Mouse (Mus musculus): ENCODE data around the gene Prcd. TPM values are rescaled to one million over a fixed set of nuclear protein-coding genes. Genes with fewer than 3 reads are reported as not detected.
A peak's percentile ranks its signal among the peaks of the same experiment; 100 is the strongest.
"Not testable (repeated sequence)": the region's sequence is repeated elsewhere in the genome, so short reads cannot be mapped to it uniquely, and the experiment has no call there.

The Prcd gene
- polyA plus RNA-seq (2014; fragmentation: Nextera tagmentation; extraction: Ambion mirVana), result 0.37 and 0.53 TPM in 2 replicates

GRCm38 (mm10) chr11:116653234-116653633 lies at the start of gene Prcd:
Prcd (plus strand) TSS chr11:116653534.
- Histone ChIP-seq H3K27me3 (ENCODE audit: control insufficient read depth, insufficient read depth, low read length) (peaks cover 33% of the 10 kb centered on the region), H3K4me2 (ENCODE audit: low read depth) (peak within 1 kb of the TSS; percentile 89), H3K9ac (ENCODE audit: low read length) (peak within 1 kb of the TSS; percentile 47), H3K36me3 (ENCODE audit: control insufficient read depth, insufficient read depth, low read length) (no peaks in the 10 kb centered on the region), H3K9me3 (ENCODE audit: control insufficient read depth, low read length) (no peaks in the 10 kb centered on the region), H3K4me3 (ENCODE audit: low read depth, low read length) (peak within 1 kb of the TSS; percentile 38), H3K4me1 (ENCODE audit: control insufficient read depth, insufficient read depth, low read length) (peaks cover 6% of the 10 kb centered on the region; the same call in 1 of the 2 replicates), H3K27ac (ENCODE audit: low read depth, low read length) (no peak within 1 kb of the TSS)
- no peak for ATAC-seq (ENCODE audit: insufficient read depth, low FRiP score, low TSS enrichment)
- 5% methylated on average over 10 of the region's 10 CpGs for WGBS
- no peak for DNase-seq (ENCODE audit: low spot score)

GRCm38 (mm10) chr11:116604097-116604496 lies 49.2 kb upstream of the Prcd start:
- ATAC-seq (ENCODE audit: insufficient read depth, low FRiP score, low TSS enrichment) (no peak), DNase-seq (ENCODE audit: low spot score) (no peak)
- H3K4me1 ChIP-seq (ENCODE audit: control insufficient read depth, insufficient read depth, low read length), result no peaks in the 10 kb centered on the region
- no peaks in the 10 kb centered on the region for H3K27me3 ChIP-seq (ENCODE audit: control insufficient read depth, insufficient read depth, low read length)
- H3K27ac ChIP-seq (ENCODE audit: low read depth, low read length), result no peak overlapping the region
- no peaks in the 10 kb centered on the region for H3K36me3 ChIP-seq (ENCODE audit: control insufficient read depth, insufficient read depth, low read length)
- WGBS, result 87% methylated on average over 12 of the region's 12 CpGs
- H3K4me3 ChIP-seq (ENCODE audit: low read depth, low read length), result no peak overlapping the region
- H3K9me3 ChIP-seq (ENCODE audit: control insufficient read depth, low read length), result no peaks in the 10 kb centered on the region
- no peak overlapping the region for H3K9ac ChIP-seq (ENCODE audit: low read length)
- no peak overlapping the region for H3K4me2 ChIP-seq (ENCODE audit: low read depth)

GRCm38 (mm10) chr11:116607717-116608116 lies 45.6 kb upstream of the Prcd start:
- Histone ChIP-seq H3K9me3 (ENCODE audit: control insufficient read depth, low read length) (no peaks in the 10 kb centered on the region), H3K4me2 (ENCODE audit: low read depth) (no peak overlapping the region), H3K4me1 (ENCODE audit: control insufficient read depth, insufficient read depth, low read length) (no peaks in the 10 kb centered on the region), H3K27me3 (ENCODE audit: control insufficient read depth, insufficient read depth, low read length) (no peaks in the 10 kb centered on the region), H3K9ac (ENCODE audit: low read length) (no peak overlapping the region), H3K4me3 (ENCODE audit: low read depth, low read length) (no peak overlapping the region), H3K27ac (ENCODE audit: low read depth, low read length) (no peak overlapping the region), H3K36me3 (ENCODE audit: control insufficient read depth, insufficient read depth, low read length) (no peaks in the 10 kb centered on the region)
- no peak for DNase-seq (ENCODE audit: low spot score)
- WGBS, result 85% methylated on average over 3 of the region's 3 CpGs
- no peak for ATAC-seq (ENCODE audit: insufficient read depth, low FRiP score, low TSS enrichment)

- DNase-seq (ENCODE audit: low spot score), result no peak
- Histone ChIP-seq H3K4me3 (ENCODE audit: low read depth, low read length) (no peak overlapping the region), H3K4me1 (ENCODE audit: control insufficient read depth, insufficient read depth, low read length) (no peaks in the 10 kb centered on the region), H3K27ac (ENCODE audit: low read depth, low read length) (no peak overlapping the region), H3K36me3 (ENCODE audit: control insufficient read depth, insufficient read depth, low read length) (no peaks in the 10 kb centered on the region), H3K9ac (ENCODE audit: low read length) (no peak overlapping the region), H3K27me3 (ENCODE audit: control insufficient read depth, insufficient read depth, low read length) (no peaks in the 10 kb centered on the region), H3K9me3 (ENCODE audit: control insufficient read depth, low read length) (no peaks in the 10 kb centered on the region), H3K4me2 (ENCODE audit: low read depth) (no peak overlapping the region)
- WGBS, result 78% methylated on average over 15 of the region's 15 CpGs
- ATAC-seq (ENCODE audit: insufficient read depth, low FRiP score, low TSS enrichment), result no peak
Observed at GRCm38 (mm10) chr11:116609965-116610630, 43.2 kb upstream of the Prcd start.

- WGBS, result 89% methylated on average over 8 of the region's 9 CpGs
- not testable (repeated sequence) for H3K36me3 ChIP-seq (ENCODE audit: control insufficient read depth, insufficient read depth, low read length); H3K27me3 ChIP-seq (ENCODE audit: control insufficient read depth, insufficient read depth, low read length); H3K4me1 ChIP-seq (ENCODE audit: control insufficient read depth, insufficient read depth, low read length); DNase-seq (ENCODE audit: low spot score); H3K4me2 ChIP-seq (ENCODE audit: low read depth); H3K4me3 ChIP-seq (ENCODE audit: low read depth, low read length); H3K27ac ChIP-seq (ENCODE audit: low read depth, low read length); ATAC-seq (ENCODE audit: insufficient read depth, low FRiP score, low TSS enrichment); H3K9ac ChIP-seq (ENCODE audit: low read length); H3K9me3 ChIP-seq (ENCODE audit: control insufficient read depth, low read length)
Observed at GRCm38 (mm10) chr11:116611168-116611567, 42.2 kb upstream of the Prcd start.

- Histone ChIP-seq H3K27ac (ENCODE audit: low read depth, low read length) (no peak overlapping the region), H3K9ac (ENCODE audit: low read length) (no peak overlapping the region), H3K36me3 (ENCODE audit: control insufficient read depth, insufficient read depth, low read length) (no peaks in the 10 kb centered on the region), H3K4me3 (ENCODE audit: low read depth, low read length) (no peak overlapping the region), H3K4me2 (ENCODE audit: low read depth) (no peak overlapping the region), H3K4me1 (ENCODE audit: control insufficient read depth, insufficient read depth, low read length) (no peaks in the 10 kb centered on the region), H3K27me3 (ENCODE audit: control insufficient read depth, insufficient read depth, low read length) (no peaks in the 10 kb centered on the region), H3K9me3 (ENCODE audit: control insufficient read depth, low read length) (no peaks in the 10 kb centered on the region)
- ATAC-seq (ENCODE audit: insufficient read depth, low FRiP score, low TSS enrichment), result no peak
- 92% methylated on average over 9 of the region's 9 CpGs for WGBS
- no peak for DNase-seq (ENCODE audit: low spot score)
Observed at GRCm38 (mm10) chr11:116611883-116612282, 41.5 kb upstream of the Prcd start.

- H3K4me2 ChIP-seq (ENCODE audit: low read depth), result no peak overlapping the region
- no peak overlapping the region for H3K4me3 ChIP-seq (ENCODE audit: low read depth, low read length)
- no peaks in the 10 kb centered on the region for H3K9me3 ChIP-seq (ENCODE audit: control insufficient read depth, low read length)
- no peak overlapping the region for H3K27ac ChIP-seq (ENCODE audit: low read depth, low read length)
- DNase-seq (ENCODE audit: low spot score), result no peak
- no peaks in the 10 kb centered on the region for H3K4me1 ChIP-seq (ENCODE audit: control insufficient read depth, insufficient read depth, low read length)
- WGBS, result 100% methylated on average over 1 of the region's 1 CpGs
- no peak for ATAC-seq (ENCODE audit: insufficient read depth, low FRiP score, low TSS enrichment)
- no peak overlapping the region for H3K9ac ChIP-seq (ENCODE audit: low read length)
- no peaks in the 10 kb centered on the region for H3K27me3 ChIP-seq (ENCODE audit: control insufficient read depth, insufficient read depth, low read length)
- no peaks in the 10 kb centered on the region for H3K36me3 ChIP-seq (ENCODE audit: control insufficient read depth, insufficient read depth, low read length)
Observed at GRCm38 (mm10) chr11:116612554-116612953, 40.8 kb upstream of the Prcd start.

- Histone ChIP-seq H3K4me1 (ENCODE audit: control insufficient read depth, insufficient read depth, low read length) (no peaks in the 10 kb centered on the region), H3K27ac (ENCODE audit: low read depth, low read length) (no peak overlapping the region), H3K27me3 (ENCODE audit: control insufficient read depth, insufficient read depth, low read length) (no peaks in the 10 kb centered on the region), H3K9me3 (ENCODE audit: control insufficient read depth, low read length) (no peaks in the 10 kb centered on the region), H3K4me2 (ENCODE audit: low read depth) (no peak overlapping the region), H3K9ac (ENCODE audit: low read length) (no peak overlapping the region), H3K36me3 (ENCODE audit: control insufficient read depth, insufficient read depth, low read length) (no peaks in the 10 kb centered on the region), H3K4me3 (ENCODE audit: low read depth, low read length) (no peak overlapping the region)
- DNase-seq (ENCODE audit: low spot score) (no peak), ATAC-seq (ENCODE audit: insufficient read depth, low FRiP score, low TSS enrichment) (no peak)
- WGBS, result 96% methylated on average over 6 of the region's 6 CpGs
Observed at GRCm38 (mm10) chr11:116613234-116613633, 40.1 kb upstream of the Prcd start.

- peaks cover 10% of the 10 kb centered on the region; the same call in 1 of the 2 replicates for H3K4me1 ChIP-seq (ENCODE audit: control insufficient read depth, insufficient read depth, low read length)
- no peak overlapping the region for H3K9ac ChIP-seq (ENCODE audit: low read length)
- 58% methylated on average over 15 of the region's 15 CpGs for WGBS
- H3K9me3 ChIP-seq (ENCODE audit: control insufficient read depth, low read length), result no peaks in the 10 kb centered on the region
- no peak overlapping the region for H3K4me3 ChIP-seq (ENCODE audit: low read depth, low read length)
- no peaks in the 10 kb centered on the region for H3K27me3 ChIP-seq (ENCODE audit: control insufficient read depth, insufficient read depth, low read length)
- ATAC-seq (ENCODE audit: insufficient read depth, low FRiP score, low TSS enrichment) (no peak), DNase-seq (ENCODE audit: low spot score) (no peak)
- no peak overlapping the region for H3K27ac ChIP-seq (ENCODE audit: low read depth, low read length)
- H3K4me2 ChIP-seq (ENCODE audit: low read depth), result no peak overlapping the region
- H3K36me3 ChIP-seq (ENCODE audit: control insufficient read depth, insufficient read depth, low read length), result no peaks in the 10 kb centered on the region
Observed at GRCm38 (mm10) chr11:116615735-116616437, 37.4 kb upstream of the Prcd start.

All from neural tube, embryonic 11.5 days (tissue).